ENCODE assay signal across 8 mouse cellular contexts in genomic region chr2:44103742-44104141, GRCm38 (mm10).
A peak's percentile ranks its signal among the peaks of the same experiment; 100 is the strongest.
DNase-seq lines count a peak whose midpoint lies in the region; ATAC-seq and TF ChIP-seq lines count a peak whose summit lies in the region.

No protein-coding gene starts in this region.

- H3K27ac ChIP-seq in liver, postnatal 0 days (ENCODE audit: low read depth): no peak overlapping the region

- no peak for TF ChIP-seq EP300 in liver, postnatal 0 days (IDR thresholded peaks at IDR 0.05; ENCODE audit: low read depth)

- no peak overlapping the region for H3K9ac ChIP-seq in liver, postnatal 0 days (replicated peaks)

- 84% methylated on average over 5 of the region's 5 CpGs for WGBS in liver, postnatal 0 days (ENCODE audit: insufficient replicate concordance)

- H3K36me3 ChIP-seq in liver, postnatal 0 days (replicated peaks; ENCODE audit: insufficient read depth, low read length): no peaks in the 10 kb centered on the region

- DNase-seq in adrenal gland, postnatal 25 days: peak; percentile 8
- no peak for DNase-seq in adrenal gland, adult 8-10 months
- DNase-seq in liver, postnatal 0 days: no peak
- DNase-seq in liver: no peak
- peak; percentile 32 for DNase-seq in heart, postnatal 4 days
- peak; percentile 43 for DNase-seq in skeletal muscle tissue, adult 2 months (ENCODE audit: low read depth, low spot score)
- DNase-seq in spleen, postnatal 14 days (ENCODE audit: low spot score in 2 of 2): no peak
- no peak for DNase-seq in frontal cortex, postnatal 36 days (ENCODE audit: low spot score in 2 of 2)

- no peak overlapping the region for H3K4me2 ChIP-seq in liver, postnatal 0 days (ENCODE audit: low read depth, low read length)

- H3K27me3 ChIP-seq in liver, postnatal 0 days (ENCODE audit: insufficient read depth, low read length): no peaks in the 10 kb centered on the region

- TF ChIP-seq CTCF in liver, postnatal 0 days (IDR thresholded peaks at IDR 0.05; ENCODE audit: low read depth): peak; percentile 27

- no peaks in the 10 kb centered on the region for H3K4me1 ChIP-seq in liver, postnatal 0 days (ENCODE audit: insufficient read depth)

- no peaks in the 10 kb centered on the region for H3K9me3 ChIP-seq in liver, postnatal 0 days (ENCODE audit: low read length)

- no peak overlapping the region for H3K4me3 ChIP-seq in liver, postnatal 0 days (ENCODE audit: low read depth, low read length)

- no peak for ATAC-seq in liver, postnatal 0 days

Comparison
In these comparisons a context has a peak if more than half of its experiments do, and no peak if none do; other contexts are left out.
1. DNase-seq: peak in adrenal gland, postnatal 25 days (single experiment), heart, postnatal 4 days (single experiment) and skeletal muscle tissue, adult 2 months (single experiment); none in adrenal gland, adult 8-10 months (single experiment), liver, postnatal 0 days (single experiment), liver (single experiment), spleen, postnatal 14 days (0 of 2) and frontal cortex, postnatal 36 days (0 of 2).